Mouse (Mus musculus) kidney, embryonic 16.5 days (tissue): ENCODE measurements around the gene Thbs1. TPM values are rescaled to one million over a fixed set of nuclear protein-coding genes. Genes with fewer than 3 reads are reported as not detected.

Source experiments
- ATAC-seq: fragments of 200-750 bp; cut with Nextera tagmentation; 2 replicates; pipeline ENCODE4 v1.8.0; 2017; ENCODE audit warnings: moderate TSS enrichment; ENCODE audit not compliant: low FRiP score, low TSS enrichment
- H3K27ac ChIP-seq: fragments of 300-500 bp; sonication (generic); 2 replicates; pipeline ENCODE4 v1.5.1; 2014; ENCODE audit warnings: low read length
- H3K27me3 ChIP-seq: fragments of 300-500 bp; sonication (generic); 2 replicates; pipeline ENCODE4 v1.6.1; 2014; ENCODE audit warnings: low read length, control low read depth, mixed read lengths; ENCODE audit not compliant: insufficient read depth
- H3K36me3 ChIP-seq: fragments of 300-500 bp; sonication (generic); 2 replicates; pipeline ENCODE4 v1.6.1; 2014; ENCODE audit warnings: low read length, control low read depth, mixed read lengths; ENCODE audit not compliant: insufficient read depth
- H3K4me1 ChIP-seq: fragments of 300-500 bp; sonication (generic); 2 replicates; pipeline ENCODE4 v1.6.1; 2014; ENCODE audit warnings: low read length, control low read depth, mixed read lengths; ENCODE audit not compliant: insufficient read depth
- H3K4me2 ChIP-seq: fragments of 300-500 bp; sonication (generic); replicated peaks from 2 replicates; pipeline ENCODE4 v1.6.1; 2014; ENCODE audit warnings: low read depth, low read length
- H3K4me3 ChIP-seq: fragments of 300-500 bp; sonication (generic); 2 replicates; pipeline ENCODE4 v1.5.1; 2014; ENCODE audit warnings: mild to moderate bottlenecking, low read length
- H3K9ac ChIP-seq: fragments of 300-500 bp; sonication (generic); replicated peaks from 2 replicates; pipeline ENCODE4 v1.6.1; 2014; ENCODE audit warnings: low read length
- H3K9me3 ChIP-seq: fragments of 300-500 bp; sonication (generic); 2 replicates; pipeline ENCODE4 v1.6.1; 2016; ENCODE audit warnings: low read length, control low read depth
- WGBS: fragments of 180-500 bp; shearing (Covaris S2); extraction: QIAGEN DNeasy Blood & Tissue Kit; methylation state at CpG from one replicate; pipeline ENCODE4 v1.1.7; 2014; 5-methylcytosine and 5-hydroxymethylcytosine counted together
- polyA plus RNA-seq: library from polyadenylated mRNA; unstranded; fragments of >200 nt; fragmentation: Nextera tagmentation; extraction: Ambion mirVana; gene quantifications from 2 replicates; pipeline ENCODE4 v1.2.1, GENCODE M21; 2015

Gene Thbs1
- polyA plus RNA-seq, result 50.9 and 54.6 TPM in 2 replicates

DNA sequence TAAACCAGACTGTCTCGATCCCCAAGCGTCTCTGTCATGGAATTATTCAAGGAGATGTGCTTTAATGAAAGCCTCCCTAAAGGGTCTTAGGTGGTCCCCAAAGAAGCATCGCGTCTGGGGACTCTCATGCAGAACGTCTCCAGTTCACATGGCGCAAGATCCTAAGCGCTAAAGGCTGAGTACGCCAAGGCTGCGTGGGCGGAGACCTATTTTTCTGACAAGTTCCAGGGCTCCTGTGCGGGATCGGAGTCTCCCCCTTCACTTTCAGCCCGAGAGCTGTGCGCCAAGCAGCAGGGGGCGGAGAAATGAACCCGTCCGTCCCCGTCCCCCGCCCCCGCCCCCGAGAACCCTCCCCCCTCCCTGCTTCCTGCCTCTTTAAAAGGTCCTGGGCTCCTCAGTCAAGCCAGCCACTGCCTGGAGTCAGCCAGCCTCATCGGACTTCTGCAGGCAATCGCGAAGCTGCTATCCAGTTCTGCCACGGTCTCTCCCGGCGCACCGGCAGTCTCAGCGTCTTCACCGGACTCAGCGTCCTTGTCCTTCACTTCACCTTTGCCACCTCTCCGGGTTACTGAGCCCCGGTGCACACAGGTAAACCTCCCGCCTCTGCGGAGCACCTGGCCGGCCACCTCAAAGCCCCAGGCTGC lies at the start of gene Thbs1:
Gene Thbs1, plus strand, starts transcription at position 389 of the 644 bp plus-strand sequence.
- Histone ChIP-seq H3K27me3 (no peaks in the 10 kb centered on the region; the same call in 1 of the 2 replicates), H3K27ac (peak within 1 kb of the TSS; percentile 87), H3K4me2 (peak within 1 kb of the TSS; percentile 96), H3K36me3 (peaks cover 14% of the 10 kb centered on the region), H3K4me1 (peaks cover 45% of the 10 kb centered on the region), H3K4me3 (peak within 1 kb of the TSS; percentile 72), H3K9ac (peak within 1 kb of the TSS; percentile 81), H3K9me3 (no peaks in the 10 kb centered on the region)
- peak; percentile 89 for ATAC-seq
- under 1% methylated on average over 34 of the region's 36 CpGs for WGBS

DNA sequence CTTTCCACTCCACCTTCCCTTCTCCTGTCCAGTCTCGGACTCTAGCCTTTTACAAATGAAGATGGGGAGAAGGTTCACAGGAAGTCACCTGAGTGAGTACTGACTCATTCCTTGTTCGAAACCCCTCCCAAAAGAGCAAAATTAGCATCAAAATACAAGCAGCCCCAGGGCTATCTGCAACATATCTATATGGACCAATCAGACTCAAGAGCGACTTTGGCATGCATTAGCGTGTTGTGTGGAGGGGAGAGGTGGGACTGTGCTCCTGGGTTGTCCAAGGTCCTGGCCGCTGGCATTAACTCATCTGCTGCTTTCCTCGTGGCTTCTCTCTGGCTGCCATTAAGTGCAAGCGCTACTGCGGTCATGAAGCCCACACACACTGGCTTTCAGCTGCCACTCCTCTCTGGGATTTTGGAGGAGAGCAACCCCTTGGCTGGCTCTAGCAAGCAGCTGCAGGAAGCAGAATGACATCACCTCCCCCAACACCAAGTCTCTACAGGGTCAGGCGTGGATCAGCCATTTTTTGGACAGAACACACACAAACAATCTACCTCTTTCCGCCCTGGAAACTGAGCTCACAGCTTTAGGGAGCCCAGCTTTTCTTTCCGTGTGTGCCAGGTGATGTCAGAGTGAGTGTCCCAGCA lies 47.4 kb upstream of the Thbs1 start:
- Histone ChIP-seq H3K4me2 (no peak overlapping the region), H3K9ac (no peak overlapping the region), H3K4me3 (no peak overlapping the region), H3K36me3 (no peaks in the 10 kb centered on the region), H3K4me1 (no peaks in the 10 kb centered on the region), H3K9me3 (no peaks in the 10 kb centered on the region), H3K27me3 (no peaks in the 10 kb centered on the region), H3K27ac (no peak overlapping the region)
- WGBS, result 80% methylated on average over 11 of the region's 11 CpGs
- ATAC-seq, result no peak

DNA sequence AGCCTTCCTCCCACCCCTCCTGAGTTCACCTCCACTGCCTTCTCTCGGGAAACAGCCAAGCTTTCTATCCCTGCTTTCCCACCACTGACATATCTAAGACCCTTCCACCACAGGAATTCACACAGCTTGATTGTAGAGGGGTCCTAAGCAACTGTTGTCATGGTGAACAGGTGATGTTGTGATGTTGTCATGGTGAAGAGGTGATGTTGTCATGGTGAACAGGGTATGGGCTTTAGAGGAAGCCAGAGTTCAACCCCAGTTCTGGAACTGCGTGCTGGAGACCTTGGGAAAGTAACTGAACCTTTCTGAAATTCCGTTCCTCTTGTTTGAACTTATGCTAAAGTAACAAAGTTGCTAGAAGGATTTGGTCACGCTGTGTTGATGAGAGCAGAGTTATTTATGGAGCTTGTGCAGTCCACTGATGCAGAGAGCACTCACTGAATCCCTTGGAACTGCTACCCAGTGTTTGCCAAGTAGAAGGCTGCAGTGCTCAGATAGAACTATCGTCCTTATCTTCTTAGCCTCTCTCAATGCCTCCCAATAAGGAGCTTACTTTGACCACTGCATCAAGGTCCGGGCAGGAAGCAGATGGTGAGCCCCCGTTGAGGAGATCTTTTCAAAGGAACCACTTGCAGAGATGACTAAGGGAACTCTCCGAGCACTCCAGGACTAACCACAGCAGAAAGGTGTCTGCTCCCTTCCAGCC lies 45.5 kb upstream of the Thbs1 start:
- WGBS, result 67% methylated on average over 8 of the region's 8 CpGs
- no peaks in the 10 kb centered on the region for H3K27me3 ChIP-seq
- no peaks in the 10 kb centered on the region for H3K4me1 ChIP-seq
- no peaks in the 10 kb centered on the region for H3K36me3 ChIP-seq
- no peak for ATAC-seq
- no peak overlapping the region for H3K9ac ChIP-seq
- no peak overlapping the region for H3K4me2 ChIP-seq
- no peak overlapping the region for H3K4me3 ChIP-seq
- H3K27ac ChIP-seq, result no peak overlapping the region
- no peaks in the 10 kb centered on the region for H3K9me3 ChIP-seq

DNA sequence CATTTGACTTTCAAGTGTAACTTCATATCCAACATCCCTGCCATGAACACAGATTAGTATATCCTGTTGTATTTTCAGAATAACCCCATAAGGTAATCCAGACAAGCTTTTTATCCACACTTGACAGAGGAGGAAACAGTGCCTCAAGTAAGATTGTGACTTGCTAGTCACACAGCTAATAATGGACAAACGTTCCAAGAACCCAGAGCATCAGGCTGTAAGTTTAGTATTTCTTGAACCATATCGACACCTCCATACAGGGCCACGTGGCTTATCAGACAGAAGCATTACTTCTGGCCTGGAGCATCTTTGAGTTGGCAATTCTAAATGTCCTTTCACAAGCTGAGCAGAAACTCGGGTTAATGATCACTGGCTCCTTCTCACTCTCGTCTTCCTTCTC lies 41.7 kb upstream of the Thbs1 start:
- no peak for ATAC-seq
- 79% methylated on average over 5 of the region's 5 CpGs for WGBS
- H3K9me3 ChIP-seq, result no peaks in the 10 kb centered on the region

DNA sequence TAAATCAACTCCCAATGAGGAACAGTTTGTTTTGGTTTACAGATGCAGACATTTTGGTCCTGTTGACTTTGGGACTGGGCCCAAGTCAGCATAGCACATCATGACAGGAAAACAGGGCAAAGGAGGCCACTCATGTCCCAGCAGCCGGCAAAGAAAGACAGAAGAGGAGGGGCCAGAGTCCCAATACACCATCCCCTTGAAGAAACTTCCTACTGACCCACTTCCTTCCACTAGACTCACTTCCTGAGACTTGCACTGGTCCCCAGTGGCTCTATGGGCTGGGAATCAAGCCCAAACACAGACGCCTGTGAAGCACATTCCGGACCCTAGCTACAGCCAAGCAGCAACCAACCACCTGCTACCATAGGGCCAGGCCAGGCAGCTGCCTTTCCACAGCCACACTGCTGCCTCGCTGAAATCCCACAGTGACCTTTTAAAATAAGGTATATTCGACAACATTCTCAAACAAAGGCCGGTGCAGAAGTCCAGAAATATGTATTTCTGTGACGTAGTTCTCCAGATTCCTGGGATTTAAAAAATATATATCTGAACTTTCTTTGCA lies 38.8 kb upstream of the Thbs1 start:
- Histone ChIP-seq H3K4me3 (no peak overlapping the region), H3K4me2 (no peak overlapping the region), H3K27ac (no peak overlapping the region), H3K4me1 (no peaks in the 10 kb centered on the region), H3K9me3 (no peaks in the 10 kb centered on the region), H3K9ac (no peak overlapping the region), H3K27me3 (no peaks in the 10 kb centered on the region), H3K36me3 (no peaks in the 10 kb centered on the region)
- WGBS, result 81% methylated on average over 7 of the region's 7 CpGs
- ATAC-seq, result peak; percentile 35; the same call in 1 of the 2 replicates

More for the DNA sequence above, 41.7 kb upstream of the Thbs1 start:
- H3K27ac ChIP-seq, result no peak overlapping the region
- H3K9ac ChIP-seq, result no peak overlapping the region
- no peaks in the 10 kb centered on the region for H3K4me1 ChIP-seq
- no peaks in the 10 kb centered on the region for H3K36me3 ChIP-seq
- no peak overlapping the region for H3K4me3 ChIP-seq
- H3K27me3 ChIP-seq, result no peaks in the 10 kb centered on the region
- H3K4me2 ChIP-seq, result no peak overlapping the region

DNA sequence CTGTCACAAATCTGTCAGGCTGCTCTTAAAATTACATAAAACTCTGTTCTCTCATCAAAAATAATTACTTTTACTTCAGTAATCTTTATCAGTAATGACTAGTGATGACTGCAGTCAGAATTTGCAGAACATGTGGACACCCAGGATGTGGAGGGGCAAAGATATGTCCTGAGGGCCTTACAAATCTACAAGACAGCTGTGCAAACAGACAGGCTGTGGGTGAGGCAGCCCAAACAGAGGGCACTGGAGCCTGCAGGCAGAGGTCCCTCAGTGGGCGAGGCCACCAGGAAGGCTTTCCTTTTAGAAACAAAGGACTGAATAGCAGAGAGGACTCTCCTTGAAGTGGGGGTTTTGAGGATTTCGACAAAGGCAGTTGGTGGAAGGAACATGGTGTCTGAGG lies 37.6 kb upstream of the Thbs1 start:
- ATAC-seq, result no peak
- WGBS, result 48% methylated on average over 2 of the region's 2 CpGs

DNA sequence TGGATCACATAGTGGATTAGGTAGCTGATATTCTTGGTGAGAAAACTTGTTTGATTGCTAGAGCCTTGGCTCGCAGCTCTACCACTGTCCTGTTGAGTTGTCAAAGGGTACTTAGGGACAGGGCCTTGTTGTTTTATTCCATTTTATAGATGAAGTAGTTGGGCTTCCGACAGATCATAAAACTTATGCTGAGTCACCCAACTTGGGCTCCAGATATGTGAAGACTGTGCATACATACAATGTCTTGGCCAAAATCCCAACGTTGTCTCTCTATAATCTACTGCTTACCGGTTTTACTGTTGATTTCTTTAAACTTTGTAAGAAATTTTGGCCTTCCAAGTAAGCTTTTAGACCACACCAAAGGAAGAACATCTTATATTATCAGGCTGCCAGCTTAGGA lies 36.5 kb upstream of the Thbs1 start:
- H3K27ac ChIP-seq, result no peak overlapping the region
- no peaks in the 10 kb centered on the region for H3K27me3 ChIP-seq
- H3K9me3 ChIP-seq, result no peaks in the 10 kb centered on the region
- ATAC-seq, result no peak
- H3K4me3 ChIP-seq, result no peak overlapping the region
- H3K36me3 ChIP-seq, result no peaks in the 10 kb centered on the region
- H3K4me2 ChIP-seq, result no peak overlapping the region
- no peak overlapping the region for H3K9ac ChIP-seq
- H3K4me1 ChIP-seq, result no peaks in the 10 kb centered on the region
- 71% methylated on average over 4 of the region's 4 CpGs for WGBS

More for the DNA sequence above, 37.6 kb upstream of the Thbs1 start:
- Histone ChIP-seq H3K9me3 (no peaks in the 10 kb centered on the region), H3K27me3 (no peaks in the 10 kb centered on the region), H3K4me2 (no peak overlapping the region), H3K27ac (no peak overlapping the region), H3K9ac (no peak overlapping the region), H3K4me3 (no peak overlapping the region), H3K4me1 (no peaks in the 10 kb centered on the region), H3K36me3 (no peaks in the 10 kb centered on the region)

DNA sequence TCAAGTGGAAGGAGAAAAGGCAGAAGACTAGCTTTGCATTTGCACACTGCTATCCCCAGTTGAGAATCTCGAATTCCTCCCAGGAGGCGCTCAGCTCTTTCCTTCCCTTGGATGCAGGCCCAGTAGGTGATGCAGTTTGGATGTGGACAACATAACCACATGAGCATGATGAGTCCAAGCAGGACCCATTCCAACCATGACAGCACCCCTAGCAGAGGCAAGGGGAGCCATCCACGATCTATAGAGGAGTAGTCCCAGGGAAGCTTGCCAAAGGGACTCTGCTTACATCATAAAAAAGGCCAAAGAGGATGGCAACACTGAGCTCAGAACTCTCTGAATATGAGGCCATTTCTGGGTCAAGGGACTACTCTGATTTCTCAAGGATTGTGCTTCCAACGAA lies 32.5 kb upstream of the Thbs1 start:
- Histone ChIP-seq H3K4me2 (no peak overlapping the region), H3K4me3 (no peak overlapping the region), H3K4me1 (0 out of 2 replicates have a peak, but pooled peaks cover 5% of the 10 kb centered on the region), H3K9me3 (no peaks in the 10 kb centered on the region), H3K27me3 (no peaks in the 10 kb centered on the region), H3K9ac (no peak overlapping the region), H3K27ac (no peak overlapping the region), H3K36me3 (no peaks in the 10 kb centered on the region)
- 79% methylated on average over 4 of the region's 4 CpGs for WGBS
- ATAC-seq, result no peak

DNA sequence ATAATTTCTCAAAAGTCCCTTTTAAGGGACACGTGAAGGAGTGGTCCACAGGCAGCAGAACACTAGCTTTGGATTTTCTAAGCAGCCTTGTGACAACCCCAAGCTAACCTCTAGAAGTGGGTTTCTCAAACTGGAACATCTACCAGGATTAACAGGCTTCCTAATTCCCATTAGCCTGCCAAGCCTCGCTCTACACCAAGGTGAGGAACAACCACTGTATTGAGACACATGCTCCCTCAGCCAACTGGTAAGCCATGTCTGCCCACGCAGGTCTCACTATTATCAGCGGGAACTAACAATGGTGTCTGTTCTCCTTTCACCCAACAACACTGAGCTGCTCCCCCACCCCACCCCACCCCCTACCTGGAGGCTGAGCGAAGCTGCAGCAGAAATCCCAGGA lies 30.1 kb upstream of the Thbs1 start:
- Histone ChIP-seq H3K4me2 (no peak overlapping the region), H3K4me1 (0 out of 2 replicates have a peak, but pooled peaks cover 5% of the 10 kb centered on the region), H3K9me3 (no peaks in the 10 kb centered on the region), H3K27ac (no peak overlapping the region), H3K9ac (no peak overlapping the region), H3K4me3 (no peak overlapping the region), H3K36me3 (no peaks in the 10 kb centered on the region), H3K27me3 (no peaks in the 10 kb centered on the region)
- ATAC-seq, result no peak
- 89% methylated on average over 5 of the region's 5 CpGs for WGBS
